Mouse (Mus musculus): Measurements from ENCODE around the gene Arhgef17.

Arhgef17 gene

GRCm38 (mm10) chr7:100931926-100932480, at the start of gene Arhgef17:
Gene Arhgef17 (minus strand): TSS chr7:100932107.
- DNase-seq = no peak

GRCm38 (mm10) chr7:100979175-100979574, 47.3 kb upstream of the Arhgef17 start:
- DNase-seq = peak; percentile 22 to 25

- no peak for DNase-seq
Observed at GRCm38 (mm10) chr7:100978171-100978570, 46.3 kb upstream of the Arhgef17 start.

GRCm38 (mm10) chr7:100974135-100974903, 42.4 kb upstream of the Arhgef17 start, which contains the start of gene P2ry6:
Gene P2ry6 (minus strand): TSS chr7:100974649.
- no peak for DNase-seq

GRCm38 (mm10) chr7:100972875-100973274, 41.0 kb upstream of the Arhgef17 start:
- DNase-seq = no peak

GRCm38 (mm10) chr7:100968874-100969659, 37.2 kb upstream of the Arhgef17 start:
- no peak for DNase-seq

- no peak for DNase-seq
Observed at GRCm38 (mm10) chr7:100968376-100968775, 36.5 kb upstream of the Arhgef17 start.

GRCm38 (mm10) chr7:100967850-100968249, 35.9 kb upstream of the Arhgef17 start:
- DNase-seq = no peak

GRCm38 (mm10) chr7:100966014-100966413, 34.1 kb upstream of the Arhgef17 start:
- DNase-seq = no peak

GRCm38 (mm10) chr7:100965079-100965478, 33.2 kb upstream of the Arhgef17 start:
- DNase-seq = no peak

- DNase-seq = no peak
Observed at GRCm38 (mm10) chr7:100964242-100964641, 32.3 kb upstream of the Arhgef17 start.

GRCm38 (mm10) chr7:100963381-100963780, 31.5 kb upstream of the Arhgef17 start:
- no peak for DNase-seq

GRCm38 (mm10) chr7:100961146-100961545, 29.2 kb upstream of the Arhgef17 start:
- no peak for DNase-seq

- no peak for DNase-seq
Observed at GRCm38 (mm10) chr7:100960462-100960861, 28.6 kb upstream of the Arhgef17 start.

- no peak for DNase-seq
Observed at GRCm38 (mm10) chr7:100958426-100958825, 26.5 kb upstream of the Arhgef17 start.

- DNase-seq = no peak
Observed at GRCm38 (mm10) chr7:100952686-100953085, 20.8 kb upstream of the Arhgef17 start.

GRCm38 (mm10) chr7:100951903-100952302, 20.0 kb upstream of the Arhgef17 start:
- no peak for DNase-seq

GRCm38 (mm10) chr7:100950481-100951010, 18.6 kb upstream of the Arhgef17 start:
- no peak for DNase-seq

GRCm38 (mm10) chr7:100950031-100950430, 18.1 kb upstream of the Arhgef17 start:
- no peak for DNase-seq

- no peak for DNase-seq
Observed at GRCm38 (mm10) chr7:100944738-100945137, 12.8 kb upstream of the Arhgef17 start.

GRCm38 (mm10) chr7:100944306-100944705, 12.4 kb upstream of the Arhgef17 start:
- no peak for DNase-seq

GRCm38 (mm10) chr7:100942789-100943615, 11.1 kb upstream of the Arhgef17 start:
- DNase-seq = no peak

Measured in kidney, adult 8-10 months (tissue).